Mouse (Mus musculus) thymus, adult 2 months (tissue): ENCODE measurements around the gene Scd1.
"Not testable (repeated sequence)": the region's sequence is repeated elsewhere in the genome, so short reads cannot be mapped to it uniquely, and the experiment has no call there.

Experiments
- CTCF ChIP-seq: fragments of 200-500 bp; IDR thresholded peaks from 2 replicates; pipeline ENCODE4 v1.5.1; 2012; ENCODE audit warnings: mild to moderate bottlenecking, control low read depth, low read length, moderate library complexity, borderline replicate concordance; ENCODE audit not compliant: control insufficient read depth, poor library complexity, insufficient read depth; ENCODE audit errors: extremely low read depth
- POLR2A ChIP-seq: fragments of 200-500 bp; IDR thresholded peaks from 2 replicates; pipeline ENCODE4 v1.6.1; 2012; ENCODE audit warnings: mild to moderate bottlenecking, low read length, control low read depth, moderate library complexity; ENCODE audit not compliant: control insufficient read depth, poor library complexity, insufficient read depth; ENCODE audit errors: extremely low read depth

DNA sequence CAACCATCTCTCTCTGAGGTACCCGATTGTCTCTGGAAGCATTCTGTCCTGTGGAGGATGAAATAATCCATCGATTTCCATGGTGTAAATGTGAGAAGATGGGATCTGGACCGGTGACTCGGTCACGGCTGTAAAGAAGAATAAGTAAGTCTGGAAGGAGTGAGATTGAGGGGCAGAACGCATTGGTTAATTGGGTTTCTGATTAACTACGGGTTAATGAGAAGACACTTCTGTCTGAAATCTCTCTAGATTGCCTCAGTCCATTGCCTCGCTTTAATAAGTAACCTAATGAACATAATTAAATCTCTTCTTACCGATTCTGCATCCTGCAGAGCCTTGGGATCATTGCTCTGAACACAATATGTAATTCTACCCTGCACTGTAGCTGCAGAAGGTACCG lies 40.6 kb downstream of the Scd1 start:
- not testable (repeated sequence) for TF ChIP-seq CTCF, POLR2A
